Mouse (Mus musculus) liver, adult 2 months (tissue): ENCODE measurements at regions not wholly inside any gene's neighbourhood (a gene's known extent, or its start where the extent isn't known, plus 50 kb on each side); places are given as distances from the start of the nearest gene placed in this dataset.

Experiments used
- CTCF ChIP-seq: fragments of 200-500 bp; IDR thresholded peaks from 2 replicates; pipeline ENCODE4 v1.5.1; 2011; ENCODE audit warnings: low read depth, low read length, control low read depth
- POLR2A ChIP-seq: fragments of 200-500 bp; IDR thresholded peaks from 2 replicates; pipeline ENCODE4 v1.6.1; 2011; ENCODE audit warnings: low read length, control low read depth; ENCODE audit not compliant: insufficient read depth; ENCODE audit errors: extremely low read depth

GRCm38 (mm10) chr2:43097560-43098233, 444.3 kb upstream of the Lrp1b start:
- no peak for TF ChIP-seq POLR2A
- no peak for TF ChIP-seq CTCF
